Mouse (Mus musculus) ZHBTc4 (cell line): Measurements from ENCODE around the gene Osbpl8.

Experiments
- DNase-seq: peaks from one replicate; pipeline ENCODE4 v3.0.0-alpha.2; 2011; ENCODE audit warnings: low read depth, low spot score

The Osbpl8 gene

DNA sequence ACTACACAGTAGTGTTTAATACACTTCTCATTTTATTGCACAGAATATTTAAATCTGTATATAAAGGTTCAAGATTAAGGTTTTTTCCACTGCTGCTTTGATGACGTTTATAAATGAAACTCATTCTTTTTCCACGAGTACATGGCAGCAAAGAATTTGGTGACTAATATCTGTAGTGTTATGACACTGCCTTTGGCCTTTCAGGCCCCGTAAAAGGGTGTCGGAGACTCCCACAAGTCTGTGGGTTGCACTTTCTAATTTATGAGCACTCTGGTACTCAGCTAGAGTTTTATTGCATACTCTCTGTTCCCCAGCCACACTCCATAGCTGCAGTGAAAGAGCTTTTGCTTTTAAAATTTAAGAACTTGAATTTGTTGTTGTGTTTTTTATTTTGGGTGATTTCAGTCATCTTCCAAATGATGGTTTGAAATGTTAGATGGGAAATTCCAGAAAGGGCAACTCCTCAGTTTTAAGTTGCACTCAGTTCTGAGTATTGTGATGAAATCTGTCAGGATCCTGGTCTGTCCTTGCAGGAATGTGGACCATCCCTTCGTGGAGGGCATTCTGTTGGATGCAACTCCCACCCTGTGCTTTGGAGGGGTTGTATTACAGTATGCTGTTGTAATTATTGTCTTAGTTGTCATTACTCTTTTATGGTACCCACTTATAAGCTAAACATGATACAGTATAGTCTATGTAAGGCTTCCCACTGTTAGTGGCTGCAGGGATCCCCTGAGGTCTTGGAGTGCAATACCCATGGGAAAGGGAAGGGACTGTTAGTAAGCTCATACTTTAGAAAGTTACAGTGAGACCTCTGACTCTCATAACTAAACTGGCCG lies 70.1 kb downstream of the Osbpl8 start:
- no peak for DNase-seq

DNA sequence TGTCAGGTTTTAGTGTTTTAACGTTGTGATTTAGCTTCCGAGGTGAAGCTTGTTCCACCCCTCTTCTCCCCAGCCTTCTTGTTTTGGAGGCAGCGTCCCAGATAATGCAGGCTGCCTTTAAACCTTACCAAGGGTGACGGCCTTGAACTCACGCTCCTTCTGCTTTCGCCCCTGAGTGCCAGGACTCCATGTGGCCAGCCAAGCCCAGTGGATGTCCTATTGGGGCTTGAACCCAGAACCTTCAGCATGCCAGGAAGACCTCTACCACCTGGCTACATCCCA lies 70.7 kb downstream of the Osbpl8 start:
- no peak for DNase-seq

GRCm38 (mm10) chr10:111237434-111237833 lies 72.9 kb downstream of the Osbpl8 start:
- no peak for DNase-seq

- no peak for DNase-seq
Observed at GRCm38 (mm10) chr10:111242677-111243076, 78.1 kb downstream of the Osbpl8 start.

GRCm38 (mm10) chr10:111247609-111248008 lies 83.1 kb downstream of the Osbpl8 start:
- DNase-seq = no peak

- DNase-seq = no peak
Observed at GRCm38 (mm10) chr10:111248177-111248576, 83.6 kb downstream of the Osbpl8 start.

DNA sequence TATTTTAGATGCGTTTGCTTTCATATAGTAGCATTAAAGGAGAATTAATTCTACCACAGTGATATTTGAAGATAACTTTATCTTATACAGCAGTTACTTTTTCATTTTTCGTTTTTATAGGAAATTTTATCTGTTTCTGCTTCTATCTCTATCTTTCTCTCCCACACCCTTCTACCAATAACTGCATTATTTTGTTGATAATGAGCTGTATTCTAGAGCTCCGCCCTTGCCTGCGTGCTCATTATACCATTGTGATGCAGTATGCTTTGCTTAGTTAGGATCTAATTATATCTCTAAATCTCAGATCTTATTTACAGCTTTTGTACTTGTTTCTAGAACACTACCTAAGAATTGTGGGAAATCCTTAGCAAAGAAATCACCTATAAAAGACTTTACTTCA lies 85.6 kb downstream of the Osbpl8 start:
- no peak for DNase-seq

DNA sequence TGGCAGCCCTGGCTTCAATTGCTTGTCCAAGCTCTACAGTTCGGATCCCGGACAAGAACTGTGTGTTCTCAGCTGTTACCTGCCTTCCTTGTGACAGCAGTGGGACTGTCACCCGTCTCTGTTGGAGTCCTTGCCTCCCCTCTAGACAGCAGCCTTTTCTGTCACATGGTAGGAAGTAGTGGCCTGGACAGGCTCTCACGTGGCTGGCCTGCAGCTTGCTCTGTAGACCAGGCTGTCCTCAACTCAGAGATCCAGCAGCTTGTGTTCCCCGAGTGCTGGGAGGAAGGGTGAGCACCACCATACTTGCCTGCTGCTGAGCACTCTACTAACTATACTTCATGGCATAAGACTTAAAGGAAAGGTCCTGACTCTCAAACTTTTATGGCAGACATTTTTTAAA lies 87.1 kb downstream of the Osbpl8 start:
- no peak for DNase-seq

GRCm38 (mm10) chr10:111255228-111255627 lies 90.7 kb downstream of the Osbpl8 start:
- no peak for DNase-seq

GRCm38 (mm10) chr10:111256156-111256555 lies 91.6 kb downstream of the Osbpl8 start:
- no peak for DNase-seq

- DNase-seq = no peak
Observed at GRCm38 (mm10) chr10:111257358-111257757, 92.8 kb downstream of the Osbpl8 start.

GRCm38 (mm10) chr10:111258256-111258655 lies 93.7 kb downstream of the Osbpl8 start:
- no peak for DNase-seq

- DNase-seq = no peak
Observed at GRCm38 (mm10) chr10:111271687-111272086, 107.1 kb downstream of the Osbpl8 start.

- DNase-seq = no peak
Observed at GRCm38 (mm10) chr10:111272905-111273304, 108.4 kb downstream of the Osbpl8 start.

DNA sequence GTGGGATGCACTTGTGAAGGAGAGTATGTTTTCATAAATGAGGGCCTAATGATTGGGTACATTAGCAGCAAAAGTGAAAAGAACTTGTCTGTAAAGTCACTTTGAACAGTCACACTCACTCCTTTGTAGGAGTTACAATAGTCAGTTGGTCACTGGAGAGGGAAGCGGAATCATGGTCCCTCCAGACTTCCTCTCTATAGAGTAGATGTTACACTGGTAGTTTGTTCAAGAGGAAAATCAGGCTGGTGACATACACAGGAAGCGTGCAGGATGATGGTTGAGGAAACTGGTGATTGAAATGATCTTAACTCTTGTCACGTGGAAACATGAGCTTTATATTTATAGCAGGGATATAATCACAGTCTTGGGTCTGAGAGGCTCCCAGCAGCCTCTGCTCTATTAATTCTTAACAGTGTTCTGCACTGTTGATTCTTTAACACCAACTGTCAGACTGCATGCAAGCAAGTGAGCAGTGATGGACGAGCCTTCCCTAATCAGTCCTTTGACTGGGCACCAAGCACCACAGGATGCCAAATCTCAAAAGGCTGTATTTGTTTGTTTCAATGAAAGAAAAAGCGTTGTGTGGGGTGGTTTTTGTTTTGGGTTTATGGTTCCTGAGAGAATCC lies 109.0 kb downstream of the Osbpl8 start:
- no peak for DNase-seq

- no peak for DNase-seq
Observed at GRCm38 (mm10) chr10:111275822-111276221, 111.3 kb downstream of the Osbpl8 start.

DNA sequence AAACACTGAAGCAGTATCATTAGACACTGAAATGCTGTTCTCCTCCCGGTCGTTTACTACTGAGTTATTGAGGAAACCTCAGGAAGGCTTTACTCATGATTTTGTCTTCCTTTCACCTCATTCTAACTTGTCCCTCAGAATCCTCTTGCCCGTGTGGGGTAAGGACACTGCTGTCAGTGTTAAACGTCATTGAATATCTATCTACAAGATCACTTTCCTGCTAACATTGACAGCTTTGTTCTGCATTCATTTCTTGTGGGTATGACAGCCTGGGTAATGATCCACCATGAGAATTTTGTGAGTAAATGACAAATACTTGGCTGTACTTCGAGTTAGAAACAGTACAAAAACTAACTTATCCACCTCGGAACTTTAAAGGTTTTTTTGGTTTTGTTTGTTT lies 133.1 kb downstream of the Osbpl8 start:
- no peak for DNase-seq

DNA sequence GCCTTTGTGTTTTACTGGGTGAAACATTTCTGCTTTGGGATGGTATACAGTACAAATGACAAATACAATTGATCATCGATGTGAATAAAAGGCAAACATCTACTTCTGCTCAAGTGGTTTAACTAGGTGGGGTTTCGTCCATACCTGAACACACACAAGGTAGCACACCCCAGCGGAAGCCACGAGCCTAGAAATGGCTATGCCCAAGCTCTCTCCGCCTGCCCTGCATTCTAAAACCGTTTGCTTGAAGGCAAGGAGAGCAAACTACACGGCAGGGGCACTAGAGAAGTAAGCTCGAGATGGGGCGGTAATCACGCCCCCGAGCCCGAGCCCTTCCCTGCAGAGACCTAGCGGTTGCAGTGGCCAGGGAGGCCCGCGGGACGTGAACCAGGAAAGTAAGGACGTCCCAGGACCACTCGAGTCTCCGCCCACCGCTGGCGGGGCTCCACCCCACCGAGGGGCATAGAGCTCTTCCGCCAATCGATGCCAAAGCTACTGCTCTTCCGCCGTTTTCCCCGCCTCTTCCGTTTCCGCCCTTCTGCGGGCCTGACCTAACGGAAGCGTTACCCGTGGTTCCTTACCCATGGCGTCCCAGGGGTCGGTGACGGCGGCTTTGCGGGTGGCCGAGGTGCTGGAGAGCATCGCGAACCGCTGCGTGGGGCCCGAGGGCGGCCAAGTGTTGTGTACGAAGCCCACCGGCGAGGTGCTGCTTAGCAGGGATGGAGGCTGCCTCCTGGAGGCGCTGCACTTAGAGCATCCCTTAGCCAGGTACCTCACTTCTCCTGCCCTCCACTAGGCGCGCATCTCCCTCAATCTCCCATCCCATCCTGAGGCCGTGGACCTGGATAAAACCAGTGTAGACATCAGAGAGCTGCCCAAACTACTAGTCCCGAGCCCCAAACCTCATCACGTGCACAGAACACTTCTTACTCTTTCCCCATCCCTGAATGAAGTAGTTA lies 133.9 kb downstream of the Osbpl8 start, which contains the start of gene Bbs10:
Gene Bbs10 (plus strand): TSS at position 540 of the 959 bp plus-strand sequence.
- peak; percentile 99 for DNase-seq

DNA sequence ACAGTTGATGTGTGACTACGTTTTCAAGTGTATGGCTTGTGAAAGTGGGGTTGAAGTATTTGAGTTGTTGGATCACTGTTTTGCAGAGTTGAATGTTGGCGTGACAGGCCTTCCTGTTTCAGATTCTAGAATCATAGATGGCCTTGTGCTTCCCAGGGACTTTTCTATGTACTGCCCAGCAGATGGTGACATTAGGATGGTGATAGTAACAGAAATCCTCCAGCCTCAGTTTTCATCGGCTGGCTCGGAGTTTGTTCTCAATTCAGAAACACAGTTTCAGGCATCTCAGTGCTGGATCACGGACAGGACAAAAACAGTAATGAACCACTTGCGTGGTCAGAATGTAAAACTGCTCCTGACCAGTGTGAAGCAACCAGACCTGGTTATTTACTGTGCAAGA lies 135.0 kb downstream of the Osbpl8 start:
- DNase-seq = peak; percentile 34

DNA sequence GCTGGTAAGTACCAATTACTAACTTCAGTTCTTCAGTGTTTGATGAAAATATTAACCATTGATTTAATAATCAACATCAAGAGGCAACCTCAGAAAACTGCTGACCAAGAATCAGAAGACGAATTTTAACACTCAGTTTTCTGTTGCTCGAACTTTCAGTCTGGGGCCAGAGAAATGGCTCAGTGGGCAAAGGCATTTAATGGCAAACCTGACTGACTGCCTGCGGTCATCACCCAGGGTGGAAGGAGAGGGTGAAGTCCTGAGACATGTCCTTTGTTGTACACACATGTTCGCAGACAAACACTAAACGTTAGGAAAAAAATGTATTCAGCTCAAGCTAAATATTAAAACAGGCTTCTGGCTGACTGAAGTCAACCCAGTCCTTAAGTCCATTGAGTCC lies 136.5 kb downstream of the Osbpl8 start:
- no peak for DNase-seq

GRCm38 (mm10) chr10:111302486-111302885 lies 137.9 kb downstream of the Osbpl8 start:
- no peak for DNase-seq

DNA sequence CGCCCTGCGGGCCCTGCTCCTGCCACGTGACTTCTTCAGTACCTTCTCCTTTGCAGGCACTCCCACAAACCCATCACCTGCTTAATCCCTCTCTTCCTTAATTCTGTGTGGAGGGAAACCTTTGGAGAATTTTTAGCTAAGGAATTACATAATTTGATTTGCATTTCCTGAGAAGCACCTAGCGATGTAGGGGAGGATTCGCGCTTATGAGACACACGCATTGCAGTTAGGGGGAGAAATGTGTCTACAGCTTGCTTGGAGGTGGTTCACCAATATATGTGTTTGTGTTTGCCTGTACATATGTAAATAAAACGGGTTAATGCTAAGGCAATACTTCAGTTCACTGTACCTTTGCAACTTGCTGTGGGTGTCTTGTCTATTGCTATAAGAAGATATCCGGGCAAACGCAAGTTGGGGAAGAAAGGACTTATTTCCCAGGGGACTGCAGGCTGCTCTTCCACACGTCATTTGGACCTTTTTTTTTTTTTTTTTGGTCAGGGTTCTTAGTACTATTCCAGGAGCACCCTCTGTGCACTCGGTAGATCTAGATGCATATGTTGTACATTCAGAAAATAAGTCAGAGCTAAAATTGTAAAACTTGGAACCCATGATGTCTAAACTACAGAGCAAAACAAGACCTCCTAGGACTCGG lies 144.4 kb downstream of the Osbpl8 start:
- DNase-seq = no peak
